Mouse (Mus musculus) neutrophil, adult 5-6 weeks (primary cell): ENCODE results near the gene Cryba4. TPM values are rescaled to one million over a fixed set of nuclear protein-coding genes. Genes with fewer than 3 reads are reported as not detected.

ENCODE experiments used
- ATAC-seq: fragments of 151-379, 151-347 bp; 2 replicates; pipeline ENCODE4 v1.8.0; 2017; ENCODE audit warnings: mild to moderate bottlenecking, moderate TSS enrichment; ENCODE audit not compliant: insufficient number of reproducible peaks, poor library complexity, low FRiP score, severe bottlenecking; ENCODE audit errors: extremely low read depth
- total RNA-seq: library from RNA; stranded (forward); fragments of 200-1000 nt; gene quantifications from 2 replicates; pipeline ENCODE4 v1.2.3, GENCODE M21; 2017

Gene Cryba4
- total RNA-seq, 1 experiment from 2014 or later = 1.2 TPM

- ATAC-seq = peak; percentile 17; the same call in 1 of the 2 replicates
These were observed 21.6 kb upstream of the Cryba4 start for GRCm38 (mm10) chr5:112273746-112274463.

GRCm38 (mm10) chr5:112272934-112273333 lies 20.6 kb upstream of the Cryba4 start:
- no peak for ATAC-seq

GRCm38 (mm10) chr5:112270764-112271541 lies 18.6 kb upstream of the Cryba4 start:
- ATAC-seq = no peak

- peak; percentile 61 for ATAC-seq
These were observed 13.9 kb upstream of the Cryba4 start for GRCm38 (mm10) chr5:112266011-112266777.

GRCm38 (mm10) chr5:112265515-112265914 lies 13.2 kb upstream of the Cryba4 start:
- peak; percentile 52 for ATAC-seq

- no peak for ATAC-seq
These were observed 12.8 kb upstream of the Cryba4 start for GRCm38 (mm10) chr5:112265110-112265509.

GRCm38 (mm10) chr5:112264099-112264498 lies 11.8 kb upstream of the Cryba4 start:
- no peak for ATAC-seq

- no peak for ATAC-seq
These were observed 8.5 kb upstream of the Cryba4 start for GRCm38 (mm10) chr5:112260818-112261217.

- no peak for ATAC-seq
These were observed 7.7 kb upstream of the Cryba4 start for GRCm38 (mm10) chr5:112259862-112260650.

- no peak for ATAC-seq
These were observed 5.6 kb upstream of the Cryba4 start for GRCm38 (mm10) chr5:112257896-112258295.

- no peak for ATAC-seq
These were observed 4.1 kb upstream of the Cryba4 start for GRCm38 (mm10) chr5:112256457-112256856.

GRCm38 (mm10) chr5:112255426-112255825 lies 3.1 kb upstream of the Cryba4 start, which contains the start of gene Crybb1:
TSS of gene Crybb1 (plus strand) at chr5:112255815.
- ATAC-seq = no peak

GRCm38 (mm10) chr5:112254282-112254806 lies 2.0 kb upstream of the Cryba4 start:
- ATAC-seq = no peak; the same call in 1 of the 2 replicates

GRCm38 (mm10) chr5:112253169-112253568 lies 851 bp upstream of the Cryba4 start:
- no peak for ATAC-seq

GRCm38 (mm10) chr5:112249106-112249505 lies 3.2 kb downstream of the Cryba4 start:
- ATAC-seq = no peak

GRCm38 (mm10) chr5:112247399-112247798 lies 4.9 kb downstream of the Cryba4 start:
- no peak for ATAC-seq

- ATAC-seq = no peak
These were observed 7.3 kb downstream of the Cryba4 start for GRCm38 (mm10) chr5:112244890-112245615.

- ATAC-seq = no peak
These were observed 8.1 kb downstream of the Cryba4 start for GRCm38 (mm10) chr5:112244275-112244562.
